Mouse (Mus musculus) liver, embryonic 14.5 days (tissue): ENCODE measurements at regions not wholly inside any gene's neighbourhood (a gene's known extent, or its start where the extent isn't known, plus 50 kb on each side); places are given as distances from the start of the nearest gene placed in this dataset.

Source experiments
- CTCF ChIP-seq: IDR thresholded peaks from 2 replicates; pipeline ENCODE4 v1.5.1; 2016; ENCODE audit warnings: antibody characterized with exemption, low read depth, control low read depth
- EP300 ChIP-seq: IDR thresholded peaks from 2 replicates; pipeline ENCODE4 v1.6.1; 2016; ENCODE audit warnings: antibody characterized with exemption, low read depth

DNA sequence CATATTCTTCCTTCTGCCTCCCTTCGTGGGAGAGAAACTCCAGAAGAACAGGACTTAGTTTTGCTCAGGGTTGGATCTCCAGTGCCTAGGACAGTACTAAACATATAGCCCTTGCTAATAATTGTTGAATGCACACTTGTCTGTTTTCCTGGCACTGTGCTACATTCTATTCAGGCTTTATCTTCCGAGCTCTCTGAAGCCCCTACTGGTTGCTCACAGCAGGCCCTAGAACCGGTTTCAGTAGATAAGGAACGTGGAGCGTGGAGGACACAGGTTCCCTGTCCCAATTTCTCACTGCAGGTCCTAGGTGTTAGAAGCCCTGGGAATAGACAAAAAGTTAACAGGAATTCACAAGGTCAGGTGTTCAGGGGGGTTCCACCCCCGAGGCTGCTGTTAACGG lies 59.4 kb upstream of the Jdp2 start:
- TF ChIP-seq CTCF = no peak
- no peak for TF ChIP-seq EP300
